In the genomic region with DNA sequence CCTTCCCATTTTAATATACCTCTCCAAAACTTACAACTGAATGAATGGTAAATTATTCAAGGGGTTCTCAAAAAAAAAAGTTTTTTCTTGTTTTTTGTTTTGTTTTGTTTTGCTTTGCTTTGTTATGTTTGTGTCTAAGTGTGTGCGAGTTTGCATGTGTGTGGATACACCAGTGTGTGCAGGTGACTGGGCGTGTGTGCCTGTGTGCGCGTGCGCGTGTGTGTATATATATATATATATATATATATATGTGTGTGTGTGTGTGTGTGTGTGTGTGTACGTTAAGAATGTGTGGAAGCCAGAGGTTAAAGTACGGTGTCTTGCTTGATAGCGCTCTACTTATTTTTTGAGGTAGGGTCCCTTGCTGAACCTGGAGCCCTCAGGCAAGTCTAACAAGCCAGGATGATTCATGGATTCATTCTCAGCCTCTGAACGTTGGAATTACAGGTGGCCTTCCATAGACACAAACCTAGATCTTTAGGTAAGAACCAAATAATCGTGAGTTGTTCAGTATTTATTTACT, we compare ENCODE assay signal across 8 mouse cellular contexts. TPM values are rescaled to one million over a fixed set of nuclear protein-coding genes. Genes with fewer than 3 reads are reported as not detected.
DNase-seq lines count a peak whose midpoint lies in the region; ATAC-seq and TF ChIP-seq lines count a peak whose summit lies in the region.

No protein-coding gene starts in this region.

- H3K4me1 ChIP-seq in kidney, embryonic 15.5 days = 0 out of 2 replicates have a peak, but pooled peaks cover 2% of the 10 kb centered on the region
- no peaks in the 10 kb centered on the region for H3K4me1 ChIP-seq in hindbrain, postnatal 0 days (ENCODE audit: insufficient read depth, low read length)
- peaks cover 3% of the 10 kb centered on the region for H3K4me1 ChIP-seq in midbrain, embryonic 12.5 days

- WGBS in kidney, embryonic 15.5 days = 55% methylated on average over 11 of the region's 11 CpGs
- WGBS in hindbrain, postnatal 0 days = 51% methylated on average over 11 of the region's 11 CpGs
- 70% methylated on average over 11 of the region's 11 CpGs for WGBS in midbrain, embryonic 12.5 days

- peak overlapping the region; percentile 83 for H3K9ac ChIP-seq in kidney, embryonic 15.5 days
- peak overlapping the region; percentile 60; the same call in 1 of the 2 replicates for H3K9ac ChIP-seq in hindbrain, postnatal 0 days (replicated peaks; ENCODE audit: low read length)
- H3K9ac ChIP-seq in midbrain, embryonic 12.5 days (replicated peaks) = peak overlapping the region; percentile 62; the same call in 1 of the 2 replicates

- peak overlapping the region; percentile 82; the same call in 1 of the 2 replicates for H3K27ac ChIP-seq in kidney, embryonic 15.5 days
- H3K27ac ChIP-seq in hindbrain, postnatal 0 days = peak overlapping the region; percentile 64; the same call in 1 of the 2 replicates
- H3K27ac ChIP-seq in midbrain, embryonic 12.5 days (replicated peaks) = no peak overlapping the region

- H3K27me3 ChIP-seq in kidney, embryonic 15.5 days = no peaks in the 10 kb centered on the region
- no peaks in the 10 kb centered on the region for H3K27me3 ChIP-seq in hindbrain, postnatal 0 days (ENCODE audit: insufficient read depth, low read length)
- no peaks in the 10 kb centered on the region for H3K27me3 ChIP-seq in midbrain, embryonic 12.5 days

- peak; percentile 66 for ATAC-seq in kidney, embryonic 15.5 days (replicated peaks; ENCODE audit: low FRiP score)
- ATAC-seq in common myeloid progenitor, adult 5-6 weeks (replicated peaks; ENCODE audit: low read depth, poor library complexity, severe bottlenecking) = peak; percentile 23
- ATAC-seq in hindbrain, postnatal 0 days = peak; percentile 57
- ATAC-seq in midbrain, embryonic 12.5 days (ENCODE audit: low FRiP score, low read depth) = peak; percentile 47

- no peak for TF ChIP-seq CTCF in hindbrain, postnatal 0 days (IDR thresholded peaks at IDR 0.05; ENCODE audit: low read depth)

- H3K9me3 ChIP-seq in kidney, embryonic 15.5 days (replicated peaks) = no peaks in the 10 kb centered on the region
- H3K9me3 ChIP-seq in hindbrain, postnatal 0 days (ENCODE audit: low read length) = no peaks in the 10 kb centered on the region
- no peaks in the 10 kb centered on the region for H3K9me3 ChIP-seq in midbrain, embryonic 12.5 days

- peak overlapping the region; percentile 90 for H3K4me3 ChIP-seq in kidney, embryonic 15.5 days (replicated peaks)
- H3K4me3 ChIP-seq in hindbrain, postnatal 0 days (ENCODE audit: low read length) = peak overlapping the region; percentile 66
- H3K4me3 ChIP-seq in midbrain, embryonic 12.5 days = peak overlapping the region; percentile 61

- peak overlapping the region; percentile 68 for H3K4me2 ChIP-seq in kidney, embryonic 15.5 days
- H3K4me2 ChIP-seq in hindbrain, postnatal 0 days (ENCODE audit: low read depth, low read length) = peak overlapping the region; percentile 66
- peak overlapping the region; percentile 69 for H3K4me2 ChIP-seq in midbrain, embryonic 12.5 days (replicated peaks)

- H3K36me3 ChIP-seq in kidney, embryonic 15.5 days = peaks cover 16% of the 10 kb centered on the region
- H3K36me3 ChIP-seq in hindbrain, postnatal 0 days (ENCODE audit: insufficient read depth, low read length) = peaks cover 6% of the 10 kb centered on the region
- 0 out of 2 replicates have a peak, but pooled peaks cover 14% of the 10 kb centered on the region for H3K36me3 ChIP-seq in midbrain, embryonic 12.5 days

- DNase-seq in kidney, adult 11 months = no peak
- peak; percentile 14 for DNase-seq in ES-CJ7 (ENCODE audit: low read depth, low spot score)
- DNase-seq in hindbrain, postnatal 0 days (ENCODE audit: low spot score) = peak; percentile 48
- DNase-seq in frontal cortex, postnatal 10 days (ENCODE audit: low spot score in 2 of 2) = no peak
- DNase-seq in right cerebral cortex, postnatal 25 days = no peak

RNA-seq across cellular contexts. Expression of a gene that starts 0.6 kb away (rescaled TPM):
- polyA plus RNA-seq in kidney, embryonic 15.5 days (2015; fragmentation: Nextera tagmentation; extraction: Ambion mirVana) = 45.4 and 49.5 TPM in 2 replicates
- 66.4 and 69.2 TPM in 2 replicates for total RNA-seq in common myeloid progenitor, adult 5-6 weeks (2017)
- 40.4 and 42.8 TPM in 2 replicates for total RNA-seq in hindbrain, postnatal 0 days (2014; rRNA removed)
- 20.9 and 23.0 TPM in 2 replicates for polyA plus RNA-seq in hindbrain, postnatal 0 days (2015; fragmentation: Nextera tagmentation; extraction: Ambion mirVana)
- polyA plus RNA-seq in midbrain, embryonic 12.5 days (2016; fragmentation: Nextera tagmentation; extraction: Ambion mirVana) = 32.5 and 33.0 TPM in 2 replicates

RNA-seq across cellular contexts. Expression of a gene that starts 42.8 kb away (rescaled TPM):
- polyA plus RNA-seq in kidney, embryonic 15.5 days (2015; fragmentation: Nextera tagmentation; extraction: Ambion mirVana) = 89.5 and 92.2 TPM in 2 replicates
- total RNA-seq in common myeloid progenitor, adult 5-6 weeks (2017) = 184 and 215 TPM in 2 replicates
- 31.2 and 37.1 TPM in 2 replicates for total RNA-seq in hindbrain, postnatal 0 days (2014; rRNA removed)
- 53.9 and 56.0 TPM in 2 replicates for polyA plus RNA-seq in hindbrain, postnatal 0 days (2015; fragmentation: Nextera tagmentation; extraction: Ambion mirVana)
- 114 and 126 TPM in 2 replicates for polyA plus RNA-seq in midbrain, embryonic 12.5 days (2016; fragmentation: Nextera tagmentation; extraction: Ambion mirVana)

Comparison
In these comparisons a context has a peak if more than half of its experiments do, and no peak if none do; other contexts are left out.
1. DNase-seq: peak in ES-CJ7 (single experiment) and hindbrain, postnatal 0 days (single experiment); none in kidney, adult 11 months (single experiment), frontal cortex, postnatal 10 days (0 of 2) and right cerebral cortex, postnatal 25 days (single experiment).
2. Peak in every context shown above with its lines, with median percentiles within 50 percentile points of each other: ATAC-seq, H3K4me2 ChIP-seq, H3K4me3 ChIP-seq and H3K9ac ChIP-seq.